Mouse (Mus musculus): ENCODE measurements at regions not wholly inside any gene's neighbourhood (a gene's known extent, or its start where the extent isn't known, plus 50 kb on each side); places are given as distances from the start of the nearest gene placed in this dataset.
A peak's percentile ranks its signal among the peaks of the same experiment; 100 is the strongest.

- Histone ChIP-seq H3K27ac (ENCODE audit: insufficient read depth, low read length) (no peak overlapping the region), H3K4me3 (ENCODE audit: insufficient read depth, low read length) (no peak overlapping the region), H3K4me1 (ENCODE audit: control insufficient read depth, insufficient read depth, low read length) (peaks cover 3% of the 10 kb centered on the region; the same call in 1 of the 2 replicates)
- TF ChIP-seq CTCF (IDR thresholded peaks at IDR 0.05; ENCODE audit: extremely low read depth, insufficient read depth, low read length) (peak; percentile 64), POLR2A (IDR thresholded peaks at IDR 0.05; ENCODE audit: extremely low read depth, insufficient read depth, low read length) (no peak)
These were observed 75.3 kb upstream of the Ipo5 start for GRCm38 (mm10) chr14:120835758-120836157.

GRCm38 (mm10) chr14:120836535-120837316, 74.3 kb upstream of the Ipo5 start:
- Histone ChIP-seq H3K27ac (ENCODE audit: insufficient read depth, low read length) (no peak overlapping the region), H3K4me1 (ENCODE audit: control insufficient read depth, insufficient read depth, low read length) (peaks cover 3% of the 10 kb centered on the region; the same call in 1 of the 2 replicates), H3K4me3 (ENCODE audit: insufficient read depth, low read length) (no peak overlapping the region)
- TF ChIP-seq POLR2A (IDR thresholded peaks at IDR 0.05; ENCODE audit: extremely low read depth, insufficient read depth, low read length) (no peak), CTCF (IDR thresholded peaks at IDR 0.05; ENCODE audit: extremely low read depth, insufficient read depth, low read length) (no peak)

- Histone ChIP-seq H3K4me3 (ENCODE audit: insufficient read depth, low read length) (no peak overlapping the region), H3K4me1 (ENCODE audit: control insufficient read depth, insufficient read depth, low read length) (0 out of 2 replicates have a peak, but pooled peaks cover 1% of the 10 kb centered on the region), H3K27ac (ENCODE audit: insufficient read depth, low read length) (no peak overlapping the region)
- TF ChIP-seq POLR2A (IDR thresholded peaks at IDR 0.05; ENCODE audit: extremely low read depth, insufficient read depth, low read length) (no peak), CTCF (IDR thresholded peaks at IDR 0.05; ENCODE audit: extremely low read depth, insufficient read depth, low read length) (no peak)
These were observed 70.1 kb upstream of the Ipo5 start for GRCm38 (mm10) chr14:120840900-120841299.

- Histone ChIP-seq H3K4me3 (ENCODE audit: insufficient read depth, low read length) (no peak overlapping the region), H3K27ac (ENCODE audit: insufficient read depth, low read length) (no peak overlapping the region), H3K4me1 (ENCODE audit: control insufficient read depth, insufficient read depth, low read length) (peaks cover 2% of the 10 kb centered on the region)
- TF ChIP-seq POLR2A (IDR thresholded peaks at IDR 0.05; ENCODE audit: extremely low read depth, insufficient read depth, low read length) (no peak), CTCF (IDR thresholded peaks at IDR 0.05; ENCODE audit: extremely low read depth, insufficient read depth, low read length) (no peak)
These were observed 69.7 kb upstream of the Ipo5 start for GRCm38 (mm10) chr14:120841311-120841710.

- Histone ChIP-seq H3K4me1 (ENCODE audit: control insufficient read depth, insufficient read depth, low read length) (peaks cover 9% of the 10 kb centered on the region), H3K4me3 (ENCODE audit: insufficient read depth, low read length) (no peak overlapping the region), H3K27ac (ENCODE audit: insufficient read depth, low read length) (no peak overlapping the region)
- TF ChIP-seq POLR2A (IDR thresholded peaks at IDR 0.05; ENCODE audit: extremely low read depth, insufficient read depth, low read length) (no peak), CTCF (IDR thresholded peaks at IDR 0.05; ENCODE audit: extremely low read depth, insufficient read depth, low read length) (no peak)
These were observed 65.9 kb upstream of the Ipo5 start for GRCm38 (mm10) chr14:120845172-120845571.

- TF ChIP-seq POLR2A (IDR thresholded peaks at IDR 0.05; ENCODE audit: extremely low read depth, insufficient read depth, low read length) (no peak), CTCF (IDR thresholded peaks at IDR 0.05; ENCODE audit: extremely low read depth, insufficient read depth, low read length) (no peak)
- Histone ChIP-seq H3K4me1 (ENCODE audit: control insufficient read depth, insufficient read depth, low read length) (peaks cover 9% of the 10 kb centered on the region), H3K27ac (ENCODE audit: insufficient read depth, low read length) (no peak overlapping the region), H3K4me3 (ENCODE audit: insufficient read depth, low read length) (no peak overlapping the region)
These were observed 64.8 kb upstream of the Ipo5 start for GRCm38 (mm10) chr14:120846073-120846850.

GRCm38 (mm10) chr14:120847006-120847405, 64.0 kb upstream of the Ipo5 start:
- Histone ChIP-seq H3K27ac (ENCODE audit: insufficient read depth, low read length) (no peak overlapping the region), H3K4me3 (ENCODE audit: insufficient read depth, low read length) (no peak overlapping the region), H3K4me1 (ENCODE audit: control insufficient read depth, insufficient read depth, low read length) (peaks cover 9% of the 10 kb centered on the region)
- no peak for TF ChIP-seq POLR2A (IDR thresholded peaks at IDR 0.05; ENCODE audit: extremely low read depth, insufficient read depth, low read length)
- TF ChIP-seq CTCF (IDR thresholded peaks at IDR 0.05; ENCODE audit: extremely low read depth, insufficient read depth, low read length), result no peak

- peaks cover 9% of the 10 kb centered on the region for H3K4me1 ChIP-seq (ENCODE audit: control insufficient read depth, insufficient read depth, low read length)
- H3K27ac ChIP-seq (ENCODE audit: insufficient read depth, low read length), result no peak overlapping the region
- no peak overlapping the region for H3K4me3 ChIP-seq (ENCODE audit: insufficient read depth, low read length)
- TF ChIP-seq POLR2A (IDR thresholded peaks at IDR 0.05; ENCODE audit: extremely low read depth, insufficient read depth, low read length), result no peak
- no peak for TF ChIP-seq CTCF (IDR thresholded peaks at IDR 0.05; ENCODE audit: extremely low read depth, insufficient read depth, low read length)
These were observed 62.7 kb upstream of the Ipo5 start for GRCm38 (mm10) chr14:120848083-120848951.

GRCm38 (mm10) chr14:120849159-120849558, 61.9 kb upstream of the Ipo5 start:
- Histone ChIP-seq H3K4me3 (ENCODE audit: insufficient read depth, low read length) (no peak overlapping the region), H3K27ac (ENCODE audit: insufficient read depth, low read length) (no peak overlapping the region), H3K4me1 (ENCODE audit: control insufficient read depth, insufficient read depth, low read length) (peaks cover 9% of the 10 kb centered on the region)
- TF ChIP-seq POLR2A (IDR thresholded peaks at IDR 0.05; ENCODE audit: extremely low read depth, insufficient read depth, low read length), result peak; percentile 44; the same call in 1 of the 2 replicates
- no peak for TF ChIP-seq CTCF (IDR thresholded peaks at IDR 0.05; ENCODE audit: extremely low read depth, insufficient read depth, low read length)

Measured in cortical plate, adult 2 months (tissue).